Mouse (Mus musculus) hindbrain, embryonic 14.5 days (tissue): ENCODE results near the gene Kpna7. TPM values are rescaled to one million over a fixed set of nuclear protein-coding genes. Genes with fewer than 3 reads are reported as not detected.
A peak's percentile ranks its signal among the peaks of the same experiment; 100 is the strongest.

Source experiments
- ATAC-seq: fragments of 200-750 bp; cut with Nextera tagmentation; 2 replicates; pipeline ENCODE4 v1.8.0; 2017; ENCODE audit warnings: moderate number of reproducible peaks, mild to moderate bottlenecking, moderate TSS enrichment, moderate library complexity; ENCODE audit not compliant: low FRiP score
- DNase-seq: peaks from one replicate; pipeline ENCODE4 v3.0.0-alpha.2; 2015; ENCODE audit warnings: low spot score
- H3K27ac ChIP-seq: fragments of 300-500 bp; sonication (generic); 2 replicates; pipeline ENCODE4 v1.5.1; 2014; ENCODE audit warnings: mild to moderate bottlenecking, moderate library complexity
- H3K27me3 ChIP-seq: fragments of 300-500 bp; sonication (generic); 2 replicates; pipeline ENCODE4 v1.6.1; 2014; ENCODE audit warnings: mild to moderate bottlenecking, low read length, mixed read lengths; ENCODE audit not compliant: control insufficient read depth, insufficient read depth
- H3K36me3 ChIP-seq: fragments of 300-500 bp; sonication (generic); replicated peaks from 2 replicates; pipeline ENCODE4 v1.6.1; 2014; ENCODE audit not compliant: control insufficient read depth, insufficient read depth
- H3K4me1 ChIP-seq: fragments of 300-500 bp; sonication (generic); replicated peaks from 2 replicates; pipeline ENCODE4 v1.6.1; 2014; ENCODE audit warnings: antibody characterized with exemption, low read length, mixed read lengths; ENCODE audit not compliant: control insufficient read depth, insufficient read depth
- H3K4me2 ChIP-seq: fragments of 300-500 bp; sonication (generic); replicated peaks from 2 replicates; pipeline ENCODE4 v1.6.1; 2014; ENCODE audit warnings: mild to moderate bottlenecking, moderate library complexity
- H3K4me3 ChIP-seq: fragments of 300-500 bp; sonication (generic); replicated peaks from 2 replicates; pipeline ENCODE4 v1.5.1; 2014; ENCODE audit warnings: mild to moderate bottlenecking, low read length
- H3K9ac ChIP-seq: fragments of 300-500 bp; sonication (generic); 2 replicates; pipeline ENCODE4 v1.6.1; 2014
- H3K9me3 ChIP-seq: fragments of 300-500 bp; sonication (generic); 2 replicates; pipeline ENCODE4 v1.6.1; 2016; ENCODE audit warnings: low read length; ENCODE audit not compliant: control insufficient read depth
- WGBS: fragments of 180-500 bp; shearing (Covaris S2); extraction: QIAGEN DNeasy Blood & Tissue Kit; methylation state at CpG from one replicate; pipeline ENCODE4 v1.1.7; 2014; 5-methylcytosine and 5-hydroxymethylcytosine counted together
- polyA plus RNA-seq: library from polyadenylated mRNA; unstranded; fragments of >200 nt; fragmentation: Nextera tagmentation; extraction: Ambion mirVana; gene quantifications from 2 replicates; pipeline ENCODE4 v1.2.1, GENCODE M21; 2014

Kpna7 gene
- polyA plus RNA-seq, 1 experiment from 2014 or later: not detected

DNA sequence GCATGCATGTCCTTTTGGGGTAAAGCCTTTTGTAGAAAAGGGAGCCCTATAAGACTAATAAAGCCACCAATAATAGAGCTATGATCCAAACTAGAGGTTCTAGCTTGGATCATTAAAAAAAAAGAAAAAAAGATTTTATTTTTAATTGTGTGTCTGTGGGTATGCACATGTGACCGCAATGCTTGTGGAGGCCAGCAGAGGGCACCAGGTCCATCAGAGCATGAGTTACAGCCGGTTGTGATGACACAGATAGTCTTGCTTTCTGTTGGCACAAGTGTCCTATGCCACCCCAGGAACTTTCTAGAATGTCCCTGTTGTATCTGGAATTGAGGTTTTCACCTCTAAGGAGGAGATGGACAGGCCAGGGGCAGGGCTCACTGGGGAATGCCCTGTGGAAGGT is 35.6 kb upstream of the Kpna7 start:
- Histone ChIP-seq H3K36me3 (peaks cover 13% of the 10 kb centered on the region), H3K27me3 (peaks cover 9% of the 10 kb centered on the region), H3K4me1 (no peaks in the 10 kb centered on the region), H3K9ac (no peak overlapping the region), H3K9me3 (no peaks in the 10 kb centered on the region), H3K4me3 (no peak overlapping the region), H3K4me2 (no peak overlapping the region), H3K27ac (no peak overlapping the region)
- WGBS: 93% methylated on average over 2 of the region's 2 CpGs
- DNase-seq (no peak), ATAC-seq (no peak)

DNA sequence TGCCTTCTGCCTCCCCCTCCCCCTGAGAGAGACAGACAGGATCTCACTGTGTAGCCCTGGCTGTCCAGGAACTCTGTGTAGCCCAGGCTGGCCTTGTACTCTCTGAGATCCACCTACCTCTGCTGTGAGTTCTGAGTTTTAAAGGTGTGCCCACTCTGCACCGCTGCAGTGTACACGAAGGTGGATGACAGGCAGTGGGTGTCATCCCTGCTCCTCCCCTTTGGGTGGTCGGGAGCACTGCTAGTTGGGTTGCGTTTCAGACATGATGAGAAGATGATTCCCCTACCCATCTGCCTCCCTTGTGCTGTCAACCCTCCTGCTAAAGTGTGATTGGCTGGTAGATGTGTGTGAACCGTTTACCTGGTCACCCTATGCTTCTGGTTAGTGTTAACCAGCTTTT is 34.6 kb upstream of the Kpna7 start:
- H3K27ac ChIP-seq: no peak overlapping the region
- H3K9ac ChIP-seq: no peak overlapping the region
- no peaks in the 10 kb centered on the region; the same call in 1 of the 2 replicates for H3K4me1 ChIP-seq
- no peak for ATAC-seq
- no peak overlapping the region for H3K4me2 ChIP-seq
- WGBS: 90% methylated on average over 5 of the region's 5 CpGs
- H3K36me3 ChIP-seq: peaks cover 6% of the 10 kb centered on the region
- DNase-seq: no peak
- H3K4me3 ChIP-seq: no peak overlapping the region
- peaks cover 18% of the 10 kb centered on the region for H3K27me3 ChIP-seq
- no peaks in the 10 kb centered on the region for H3K9me3 ChIP-seq

DNA sequence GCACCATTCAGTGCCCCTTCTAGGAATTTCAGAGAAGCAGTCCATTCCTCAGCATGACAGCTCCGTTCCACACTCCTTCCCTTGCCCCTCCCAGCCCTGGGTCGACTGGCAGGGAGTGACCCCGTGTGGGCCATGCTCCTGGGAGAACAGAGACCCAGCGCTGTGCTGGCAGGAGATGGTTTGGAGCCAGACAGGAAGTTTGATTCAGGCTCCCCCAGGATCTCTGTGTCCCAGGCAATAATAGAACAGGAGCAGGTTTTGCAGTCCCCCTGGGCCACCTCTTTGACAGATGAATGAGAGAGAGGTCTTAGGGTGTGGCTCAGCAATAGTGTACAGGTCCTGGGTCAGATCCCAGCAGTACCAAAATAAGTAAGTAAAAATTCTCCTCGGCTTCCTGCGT is 34.2 kb upstream of the Kpna7 start:
- no peaks in the 10 kb centered on the region; the same call in 1 of the 2 replicates for H3K4me1 ChIP-seq
- no peak overlapping the region for H3K4me2 ChIP-seq
- no peak for ATAC-seq
- no peak overlapping the region for H3K9ac ChIP-seq
- no peak for DNase-seq
- H3K27ac ChIP-seq: no peak overlapping the region
- H3K36me3 ChIP-seq: peaks cover 1% of the 10 kb centered on the region
- 58% methylated on average over 6 of the region's 6 CpGs for WGBS
- no peak overlapping the region for H3K4me3 ChIP-seq
- no peaks in the 10 kb centered on the region for H3K9me3 ChIP-seq
- H3K27me3 ChIP-seq: peaks cover 20% of the 10 kb centered on the region

DNA sequence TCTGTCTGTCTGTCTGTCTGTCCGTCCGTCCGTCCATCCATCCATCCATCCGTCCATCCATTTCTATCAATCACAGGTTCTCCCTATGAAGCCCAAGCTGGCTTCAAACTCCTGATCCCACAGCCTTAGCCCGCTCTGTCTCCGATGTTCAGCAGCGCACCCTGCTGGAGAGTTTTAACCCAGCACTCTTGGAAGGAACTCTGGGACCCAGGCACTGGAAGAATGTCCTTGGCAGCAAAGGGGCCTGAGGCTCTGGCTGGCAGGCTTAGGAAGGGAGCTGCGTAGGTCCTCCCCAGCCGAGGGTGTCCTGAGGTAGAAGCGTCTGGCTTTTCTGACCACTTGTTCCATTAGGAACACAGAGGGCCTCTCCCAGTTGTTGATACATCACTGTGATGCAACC is 33.1 kb upstream of the Kpna7 start:
- H3K4me2 ChIP-seq: no peak overlapping the region
- no peaks in the 10 kb centered on the region for H3K36me3 ChIP-seq
- peak; percentile 48 for DNase-seq
- no peak overlapping the region for H3K4me3 ChIP-seq
- WGBS: 47% methylated on average over 10 of the region's 10 CpGs
- H3K27me3 ChIP-seq: peaks cover 20% of the 10 kb centered on the region
- H3K27ac ChIP-seq: no peak overlapping the region
- no peaks in the 10 kb centered on the region for H3K9me3 ChIP-seq
- ATAC-seq: no peak
- H3K4me1 ChIP-seq: no peaks in the 10 kb centered on the region; the same call in 1 of the 2 replicates
- H3K9ac ChIP-seq: no peak overlapping the region

DNA sequence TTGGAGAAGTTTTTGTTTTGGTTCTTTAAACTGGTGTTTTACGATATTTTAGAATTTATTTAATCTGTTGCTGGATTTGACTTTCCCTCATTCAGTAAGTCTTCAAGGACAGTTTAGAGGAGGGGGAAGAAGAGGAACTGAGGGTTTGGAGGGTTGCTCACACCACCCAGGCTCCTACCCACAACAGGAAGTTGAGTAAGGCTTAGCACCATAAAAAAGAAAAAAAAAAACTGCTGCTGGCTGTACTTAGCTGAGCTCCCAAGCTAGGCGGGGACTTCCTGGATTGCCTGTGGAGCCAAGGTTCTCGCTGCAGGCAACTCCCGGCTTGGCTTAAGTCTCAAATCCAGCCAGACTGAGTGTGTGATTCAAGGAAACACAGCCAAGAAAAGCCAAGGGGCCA is 32.5 kb upstream of the Kpna7 start:
- H3K9ac ChIP-seq: no peak overlapping the region
- peaks cover 20% of the 10 kb centered on the region for H3K27me3 ChIP-seq
- DNase-seq (no peak), ATAC-seq (no peak)
- H3K4me2 ChIP-seq: 0 out of 2 replicates have a peak overlapping the region, but pooled peaks have one; percentile 7
- no peak overlapping the region for H3K4me3 ChIP-seq
- H3K36me3 ChIP-seq: peaks cover 3% of the 10 kb centered on the region; the same call in 1 of the 2 replicates
- H3K4me1 ChIP-seq: no peaks in the 10 kb centered on the region; the same call in 1 of the 2 replicates
- H3K9me3 ChIP-seq: no peaks in the 10 kb centered on the region
- H3K27ac ChIP-seq: no peak overlapping the region
- WGBS: 72% methylated on average over 4 of the region's 4 CpGs

DNA sequence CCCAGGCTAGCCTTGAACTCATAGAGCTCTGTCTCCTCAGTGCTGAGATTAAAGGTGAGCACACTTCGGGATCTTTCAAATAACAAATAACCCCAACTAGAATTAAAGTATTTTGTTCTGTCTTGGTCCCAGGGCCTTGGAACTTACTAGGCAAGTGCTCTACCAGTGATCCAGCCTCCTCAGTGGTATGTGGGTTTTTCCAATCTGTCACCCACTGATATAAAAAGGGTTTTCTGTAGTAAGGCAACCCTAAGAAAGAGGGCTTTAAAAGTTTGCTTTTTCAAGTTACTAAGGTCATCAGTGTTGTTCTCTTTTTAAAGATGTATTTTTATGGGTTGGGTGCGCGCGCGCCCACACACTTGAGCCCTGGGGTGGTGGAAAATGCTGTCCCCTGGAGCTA is 31.9 kb upstream of the Kpna7 start:
- DNase-seq: no peak
- no peaks in the 10 kb centered on the region; the same call in 1 of the 2 replicates for H3K4me1 ChIP-seq
- H3K4me3 ChIP-seq: no peak overlapping the region
- no peak for ATAC-seq
- 0 out of 2 replicates have a peak overlapping the region, but pooled peaks have one; percentile 7 for H3K4me2 ChIP-seq
- peaks cover 9% of the 10 kb centered on the region for H3K36me3 ChIP-seq
- H3K9ac ChIP-seq: no peak overlapping the region
- H3K27me3 ChIP-seq: peaks cover 20% of the 10 kb centered on the region
- H3K9me3 ChIP-seq: no peaks in the 10 kb centered on the region
- 88% methylated on average over 5 of the region's 5 CpGs for WGBS
- H3K27ac ChIP-seq: no peak overlapping the region

DNA sequence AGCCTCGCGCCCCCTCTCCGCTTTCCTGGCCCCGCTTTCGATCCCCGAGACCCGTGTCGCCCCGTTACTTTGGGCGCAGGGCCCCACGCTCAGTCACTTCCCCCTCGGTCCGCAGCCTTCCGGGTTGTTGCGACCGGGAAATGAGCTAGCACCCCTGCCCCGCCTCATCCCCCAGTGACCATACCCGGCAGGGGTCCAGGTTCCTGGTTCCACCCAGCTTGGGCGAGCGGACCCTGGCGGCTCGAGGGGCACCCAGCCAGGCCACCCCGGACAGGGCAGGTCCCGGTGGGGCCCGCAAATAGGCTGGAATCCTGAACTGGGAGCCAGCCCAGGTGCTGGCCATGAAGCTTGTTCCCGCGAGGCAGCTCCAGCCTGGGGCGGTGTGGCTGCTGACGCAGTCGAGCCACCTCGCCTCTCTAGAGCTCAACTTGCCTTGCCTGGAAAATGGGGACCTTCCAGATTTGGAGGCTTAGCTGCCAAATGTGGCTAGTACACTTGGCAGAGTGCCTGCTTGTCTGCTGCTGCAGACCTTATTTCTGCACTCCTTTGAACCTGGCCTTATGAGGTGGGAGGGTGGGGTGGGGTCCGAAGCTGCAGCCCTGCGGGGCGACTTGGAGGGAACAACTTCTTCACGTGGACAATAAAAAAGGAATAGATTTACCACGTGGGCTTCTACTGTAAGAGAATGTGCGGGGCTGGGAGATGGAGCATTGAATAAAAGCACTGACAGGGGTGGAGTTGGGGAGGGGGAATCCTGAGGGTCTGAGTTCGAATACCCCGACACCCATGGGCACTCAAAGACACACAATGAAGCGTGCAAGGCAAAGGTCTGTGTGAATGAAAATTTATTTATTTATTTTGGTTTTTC is 31.0 kb upstream of the Kpna7 start:
- peak overlapping the region; percentile 51 for H3K9ac ChIP-seq

DNA sequence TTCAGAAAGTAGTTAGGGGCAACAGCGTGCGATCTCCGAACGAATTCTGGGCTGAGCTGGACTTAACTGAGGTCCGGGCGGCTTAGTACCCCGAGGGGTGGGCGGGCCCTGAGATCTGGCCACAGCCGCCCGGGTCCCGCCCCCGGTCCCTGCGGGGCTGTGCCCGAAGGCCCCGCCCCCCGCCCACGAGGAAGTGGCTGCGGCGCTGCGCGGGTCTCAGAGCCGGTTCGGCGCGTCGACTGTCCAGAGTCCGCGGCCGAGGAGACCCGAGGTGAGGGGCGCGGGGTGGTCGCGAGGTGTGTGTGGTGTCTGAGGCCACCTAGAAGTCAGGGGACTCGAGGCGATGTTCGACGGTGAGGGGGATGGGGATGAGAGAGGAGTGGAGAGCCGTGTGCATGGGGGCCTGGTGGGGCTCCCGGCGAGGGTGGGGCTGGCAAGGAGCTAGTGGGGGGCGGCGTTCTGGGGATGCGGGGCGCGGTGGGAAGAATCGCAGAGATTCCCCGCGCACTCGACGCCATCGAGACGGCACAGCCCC is 30.3 kb upstream of the Kpna7 start, which contains the start of gene Arpc1b:
Arpc1b (plus strand) TSS at position 145 of the 535 bp plus-strand sequence.
- Histone ChIP-seq H3K4me1 (no peaks in the 10 kb centered on the region; the same call in 1 of the 2 replicates), H3K4me3 (peak within 1 kb of the TSS; percentile 38), H3K9ac (peak within 1 kb of the TSS; percentile 51), H3K4me2 (peak within 1 kb of the TSS; percentile 45), H3K27me3 (peaks cover 20% of the 10 kb centered on the region), H3K36me3 (peaks cover 25% of the 10 kb centered on the region), H3K9me3 (no peaks in the 10 kb centered on the region), H3K27ac (no peak within 1 kb of the TSS)
- WGBS: 2% methylated on average over 32 of the region's 53 CpGs
- peak; percentile 18 for ATAC-seq
- DNase-seq: peak; percentile 42

More for the DNA sequence above, 31.0 kb upstream of the Kpna7 start:
- no peaks in the 10 kb centered on the region for H3K9me3 ChIP-seq
- no peaks in the 10 kb centered on the region; the same call in 1 of the 2 replicates for H3K4me1 ChIP-seq
- H3K27ac ChIP-seq: no peak overlapping the region
- H3K4me2 ChIP-seq: peak overlapping the region; percentile 45
- H3K36me3 ChIP-seq: peaks cover 18% of the 10 kb centered on the region
- DNase-seq (no peak), ATAC-seq (peak; percentile 16; the same call in 1 of the 2 replicates)
- peak overlapping the region; percentile 38 for H3K4me3 ChIP-seq
- peaks cover 20% of the 10 kb centered on the region for H3K27me3 ChIP-seq
- 23% methylated on average over 33 of the region's 40 CpGs for WGBS

DNA sequence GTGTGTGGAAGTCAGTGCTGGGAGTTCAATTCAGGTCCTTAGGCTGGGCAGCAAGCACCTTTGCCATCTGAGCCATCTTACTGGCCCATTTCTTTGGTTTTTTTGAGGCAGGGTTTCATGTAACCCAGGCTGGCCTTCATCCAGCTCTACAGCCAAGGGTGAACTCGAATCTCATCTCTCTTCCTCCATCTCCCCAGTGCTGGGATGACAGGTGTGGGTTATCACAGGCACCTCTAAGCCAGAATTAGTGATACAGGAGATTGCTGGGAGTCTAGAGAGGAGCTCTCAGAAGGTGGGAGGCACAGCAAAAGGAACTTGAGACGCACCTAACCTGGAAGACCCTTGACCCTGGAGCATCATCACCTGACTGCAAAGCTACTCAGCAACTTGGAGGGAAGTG is 29.6 kb upstream of the Kpna7 start:
- ATAC-seq (no peak), DNase-seq (no peak)
- Histone ChIP-seq H3K4me2 (0 out of 2 replicates have a peak overlapping the region, but pooled peaks have one; percentile 45), H3K9ac (peak overlapping the region; percentile 51; the same call in 1 of the 2 replicates), H3K27ac (no peak overlapping the region), H3K4me1 (no peaks in the 10 kb centered on the region; the same call in 1 of the 2 replicates), H3K27me3 (peaks cover 20% of the 10 kb centered on the region), H3K36me3 (peaks cover 31% of the 10 kb centered on the region), H3K4me3 (0 out of 2 replicates have a peak overlapping the region, but pooled peaks have one; percentile 38), H3K9me3 (no peaks in the 10 kb centered on the region)
- 49% methylated on average over 2 of the region's 2 CpGs for WGBS
